Comparison of ENCODE assay signal across 8 mouse cellular contexts in the genomic region with DNA sequence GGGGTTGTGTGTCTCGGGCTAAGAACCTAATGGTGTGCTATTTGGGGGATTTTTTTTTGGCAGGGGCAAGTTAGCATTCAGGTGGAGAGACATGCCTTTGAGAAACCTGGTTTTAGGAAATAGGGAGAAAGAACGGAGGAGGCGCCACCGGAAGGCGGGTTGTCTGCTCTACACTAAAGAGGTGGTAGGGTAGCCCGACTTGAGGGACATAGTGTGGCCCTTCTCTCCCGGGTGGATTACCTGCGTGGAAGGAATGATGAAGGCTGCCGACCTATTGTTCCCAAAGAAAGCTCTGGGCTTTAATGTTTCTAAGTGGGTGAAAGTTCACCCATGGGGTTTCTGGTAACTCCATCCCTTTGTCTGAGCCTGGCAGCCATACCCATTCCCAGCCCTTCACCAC. TPM values are rescaled to one million over a fixed set of nuclear protein-coding genes. Genes with fewer than 3 reads are reported as not detected.
A peak's percentile ranks its signal among the peaks of the same experiment; 100 is the strongest.
DNase-seq lines count a peak whose midpoint lies in the region; ATAC-seq and TF ChIP-seq lines count a peak whose summit lies in the region.

No protein-coding gene starts in this region.

- TF ChIP-seq EP300 in CH12.LX (IDR thresholded peaks at IDR 0.05; ENCODE audit: low read length) = no peak

- no peak for ATAC-seq in embryonic facial prominence, embryonic 13.5 days (ENCODE audit: insufficient number of reproducible peaks, insufficient read depth, low FRiP score, low TSS enrichment, low read depth)
- ATAC-seq in hindbrain, embryonic 15.5 days (ENCODE audit: low FRiP score, low read depth) = no peak
- ATAC-seq in midbrain, embryonic 13.5 days = no peak

- no peaks in the 10 kb centered on the region for H3K27me3 ChIP-seq in CH12.LX (replicated peaks)
- H3K27me3 ChIP-seq in embryonic facial prominence, embryonic 13.5 days = no peaks in the 10 kb centered on the region
- H3K27me3 ChIP-seq in hindbrain, embryonic 15.5 days = no peaks in the 10 kb centered on the region
- no peaks in the 10 kb centered on the region for H3K27me3 ChIP-seq in midbrain, embryonic 13.5 days

- H3K4me1 ChIP-seq in CH12.LX (ENCODE audit: control insufficient read depth in 1 of 2, insufficient read depth in 2 of 2) = peaks cover 16 to 58% of the 10 kb centered on the region in 2 experiments
- peaks cover 34% of the 10 kb centered on the region for H3K4me1 ChIP-seq in embryonic facial prominence, embryonic 13.5 days
- H3K4me1 ChIP-seq in hindbrain, embryonic 15.5 days (replicated peaks) = peaks cover 35% of the 10 kb centered on the region
- peaks cover 31% of the 10 kb centered on the region for H3K4me1 ChIP-seq in midbrain, embryonic 13.5 days (replicated peaks)

- H3K79me2 ChIP-seq in CH12.LX (replicated peaks; ENCODE audit: control insufficient read depth, extremely low read depth, insufficient read depth, poor library complexity, severe bottlenecking) = no peaks in the 10 kb centered on the region; the same call in 1 of the 2 replicates

- WGBS in embryonic facial prominence, embryonic 13.5 days = 2% methylated on average over 9 of the region's 9 CpGs
- WGBS in hindbrain, embryonic 15.5 days = 2% methylated on average over 9 of the region's 9 CpGs
- WGBS in midbrain, embryonic 13.5 days = 1% methylated on average over 9 of the region's 9 CpGs

- H3K36me3 ChIP-seq in CH12.LX (replicated peaks in 1 of 2; ENCODE audit: control insufficient read depth in 1 of 2, insufficient read depth in 1 of 2, low read length in 1 of 2) = peaks cover 0 to 31% of the 10 kb centered on the region in 2 experiments
- H3K36me3 ChIP-seq in embryonic facial prominence, embryonic 13.5 days = no peaks in the 10 kb centered on the region
- H3K36me3 ChIP-seq in hindbrain, embryonic 15.5 days = no peaks in the 10 kb centered on the region
- no peaks in the 10 kb centered on the region for H3K36me3 ChIP-seq in midbrain, embryonic 13.5 days

- peak overlapping the region; percentile 85 for H3K9ac ChIP-seq in CH12.LX (ENCODE audit: insufficient read depth, low read depth)
- peak overlapping the region; percentile 97 for H3K9ac ChIP-seq in embryonic facial prominence, embryonic 13.5 days
- peak overlapping the region; percentile 94 for H3K9ac ChIP-seq in hindbrain, embryonic 15.5 days
- H3K9ac ChIP-seq in midbrain, embryonic 13.5 days (replicated peaks) = peak overlapping the region; percentile 92

- no peaks in the 10 kb centered on the region for H3K9me3 ChIP-seq in CH12.LX (replicated peaks; ENCODE audit: low read length)
- no peaks in the 10 kb centered on the region for H3K9me3 ChIP-seq in embryonic facial prominence, embryonic 13.5 days
- no peaks in the 10 kb centered on the region for H3K9me3 ChIP-seq in hindbrain, embryonic 15.5 days
- H3K9me3 ChIP-seq in midbrain, embryonic 13.5 days = no peaks in the 10 kb centered on the region

- in situ Hi-C loops in CH12.LX (cut with MboI; ENCODE audit: low pct_ligation_motif_present, low pct_unique_long_range_greater_than_20kb, low sequenced_read_pairs) = no loop called here

- dilution Hi-C loops in CH12.LX (cut with MboI; ENCODE audit: extremely low pct_ligation_motif_present, extremely low pct_unique_long_range_greater_than_20kb, low sequenced_read_pairs) = no loop called here

- TF ChIP-seq RAD21 in CH12.LX (IDR thresholded peaks at IDR 0.05; ENCODE audit: low read depth, low read length) = no peak; the same call in 1 of the 2 replicates

- H3K4me3 ChIP-seq in CH12.LX (replicated peaks in 1 of 3; ENCODE audit: low read depth in 2 of 3, low read length in 2 of 3, poor library complexity in 1 of 3) = peak overlapping the region; percentile 78 to 87 (median 86)
- peak overlapping the region; percentile 85 for H3K4me3 ChIP-seq in embryonic facial prominence, embryonic 13.5 days
- peak overlapping the region; percentile 89 for H3K4me3 ChIP-seq in hindbrain, embryonic 15.5 days
- peak overlapping the region; percentile 85 for H3K4me3 ChIP-seq in midbrain, embryonic 13.5 days (replicated peaks)

- TF ChIP-seq CTCF in CH12.LX (conservative IDR thresholded peaks at IDR 0.05 in 1 of 2, IDR thresholded peaks at IDR 0.05 in 1 of 2; ENCODE audit: low read depth in 2 of 2, low read length in 2 of 2) = no peak; a peak in 1 of 4 replicates

- TF ChIP-seq POLR2A in CH12.LX (IDR thresholded peaks at IDR 0.05; ENCODE audit: low read depth, low read length) = no peak

- peak overlapping the region; percentile 26 for H3K4me2 ChIP-seq in CH12.LX (ENCODE audit: insufficient read depth, low read depth, poor library complexity, severe bottlenecking)
- peak overlapping the region; percentile 81 for H3K4me2 ChIP-seq in embryonic facial prominence, embryonic 13.5 days
- peak overlapping the region; percentile 76 for H3K4me2 ChIP-seq in hindbrain, embryonic 15.5 days
- H3K4me2 ChIP-seq in midbrain, embryonic 13.5 days (replicated peaks) = peak overlapping the region; percentile 76

- H3K27ac ChIP-seq in CH12.LX (ENCODE audit: insufficient read depth, low read depth) = no peak overlapping the region
- peak overlapping the region; percentile 89 for H3K27ac ChIP-seq in embryonic facial prominence, embryonic 13.5 days
- peak overlapping the region; percentile 96 for H3K27ac ChIP-seq in hindbrain, embryonic 15.5 days (replicated peaks)
- H3K27ac ChIP-seq in midbrain, embryonic 13.5 days = peak overlapping the region; percentile 94

- peak; percentile 35 for DNase-seq in embryo, embryonic 10 days (ENCODE audit: low spot score)
- DNase-seq in embryo, embryonic 11 days = no peak
- DNase-seq in CH12.LX (ENCODE audit: extremely low read depth) = no peak
- no peak for DNase-seq in ovary, postnatal 10 days (ENCODE audit: low spot score)
- DNase-seq in gastrocnemius, postnatal 4 days (ENCODE audit: low spot score in 2 of 2) = no peak

TF ChIP-seq in CH12.LX, 34 proteins besides CTCF, POLR2A, EP300 and RAD21:
- no peak for TF ChIP-seq UBTF (IDR thresholded peaks at IDR 0.05; ENCODE audit: low read depth, low read length)
- no peak; the same call in 1 of the 2 replicates for TF ChIP-seq CHD1 (IDR thresholded peaks at IDR 0.05; ENCODE audit: low read depth, low read length)
- no peak for TF ChIP-seq HCFC1 (IDR thresholded peaks at IDR 0.05; ENCODE audit: low read depth, low read length)
- TF ChIP-seq SIN3A (IDR thresholded peaks at IDR 0.05; ENCODE audit: low read length) = peak; percentile 49; the same call in 1 of the 2 replicates

RNA-seq across cellular contexts. Expression of gene Mmd, which starts 0.9 kb away (rescaled TPM):
- total RNA-seq in CH12.LX (2012; rRNA removed) (10.3 and 13.8 TPM in 2 replicates), CH12.LX (2014; rRNA removed) (60.4 and 70.5 TPM in 2 replicates)
- polyA plus RNA-seq in CH12.LX (2012; ENCODE audit: insufficient read length, low read depth) = 36.1 and 39.8 TPM in 2 replicates
- 47.5 and 49.1 TPM in 2 replicates for polyA plus RNA-seq in embryonic facial prominence, embryonic 13.5 days (2015; fragmentation: Nextera tagmentation; extraction: Ambion mirVana)
- 110 and 124 TPM in 2 replicates for polyA plus RNA-seq in hindbrain, embryonic 15.5 days (2015; fragmentation: Nextera tagmentation; extraction: Ambion mirVana)
- 88.3 and 92.5 TPM in 2 replicates for polyA plus RNA-seq in midbrain, embryonic 13.5 days (2015; fragmentation: Nextera tagmentation; extraction: Ambion mirVana)
- 10 to 100 TPM; 26.9 to 35.6 TPM for total RNA-seq in gastrocnemius, postnatal 4 days (2021)

Comparison
In these comparisons a context has a peak if more than half of its experiments do, and no peak if none do; other contexts are left out.
1. H3K4me2 ChIP-seq: peak in every context shown above with its lines; median percentile 81 in embryonic facial prominence, embryonic 13.5 days; 76 in hindbrain, embryonic 15.5 days; 76 in midbrain, embryonic 13.5 days; 26 in CH12.LX.